Mouse (Mus musculus) T-helper 1 cell (primary cell): ENCODE data around the gene Slc48a1.

Source experiments
- in situ Hi-C: fragments of 300-600 bp; cut with MboI, MseI; formaldehyde crosslinking; loops from one replicate; pipeline ENCODE4 v1.15.1; 2025; ENCODE audit warnings: high pct_unique_total_duplicates

Gene Slc48a1

GRCm38 (mm10) chr15:97778311-97779098 is at the start of gene Slc48a1:
Gene Slc48a1, plus strand, starts transcription at chr15:97778520.
- in situ Hi-C loops, result no loop called here

- in situ Hi-C loops, result no loop called here
These were observed 49.5 kb upstream of the Slc48a1 start for GRCm38 (mm10) chr15:97728804-97729203.

GRCm38 (mm10) chr15:97730365-97730764 is 48.0 kb upstream of the Slc48a1 start:
- in situ Hi-C loops, result no loop called here

GRCm38 (mm10) chr15:97731111-97731510 is 47.2 kb upstream of the Slc48a1 start, which contains the start of gene Endou:
Gene Endou, minus strand, starts transcription at chr15:97731339.
- in situ Hi-C loops, result no loop called here

- in situ Hi-C loops, result no loop called here
These were observed 46.3 kb upstream of the Slc48a1 start for GRCm38 (mm10) chr15:97731988-97732387.

GRCm38 (mm10) chr15:97738923-97739322 is 39.4 kb upstream of the Slc48a1 start:
- in situ Hi-C loops, result no loop called here

- in situ Hi-C loops, result loop anchor here (5.0 kb wide), 1 partner anchor 117 kb away; no protein-coding TSS in a partner anchor
These were observed 38.0 kb upstream of the Slc48a1 start for GRCm38 (mm10) chr15:97740283-97740732.

GRCm38 (mm10) chr15:97741662-97742061 is 36.7 kb upstream of the Slc48a1 start:
- in situ Hi-C loops, result loop anchor here (5.0 kb wide), 1 partner anchor 116 kb away; no protein-coding TSS in a partner anchor

GRCm38 (mm10) chr15:97742074-97742473 is 36.2 kb upstream of the Slc48a1 start:
- in situ Hi-C loops, result loop anchor here (5.0 kb wide), 1 partner anchor 115 kb away; no protein-coding TSS in a partner anchor

GRCm38 (mm10) chr15:97742600-97742999 is 35.7 kb upstream of the Slc48a1 start:
- in situ Hi-C loops, result loop anchor here (5.0 kb wide), 1 partner anchor 115 kb away; no protein-coding TSS in a partner anchor

GRCm38 (mm10) chr15:97743210-97743609 is 35.1 kb upstream of the Slc48a1 start:
- in situ Hi-C loops, result loop anchor here (5.0 kb wide), 1 partner anchor 114 kb away; no protein-coding TSS in a partner anchor

- in situ Hi-C loops, result loop anchor here (5.0 kb wide), 1 partner anchor 113 kb away; no protein-coding TSS in a partner anchor
These were observed 34.3 kb upstream of the Slc48a1 start for GRCm38 (mm10) chr15:97743961-97744525.

GRCm38 (mm10) chr15:97744930-97745329 is 33.4 kb upstream of the Slc48a1 start:
- in situ Hi-C loops, result loop anchor here (5.0 kb wide), 1 partner anchor 112 kb away; no protein-coding TSS in a partner anchor

GRCm38 (mm10) chr15:97745331-97745730 is 33.0 kb upstream of the Slc48a1 start:
- in situ Hi-C loops, result no loop called here

- in situ Hi-C loops, result no loop called here
These were observed 32.0 kb upstream of the Slc48a1 start for GRCm38 (mm10) chr15:97746278-97746677.

- in situ Hi-C loops, result no loop called here
These were observed 31.6 kb upstream of the Slc48a1 start for GRCm38 (mm10) chr15:97746748-97747147.

GRCm38 (mm10) chr15:97747486-97747885 is 30.8 kb upstream of the Slc48a1 start:
- in situ Hi-C loops, result no loop called here

GRCm38 (mm10) chr15:97748309-97748708 is 30.0 kb upstream of the Slc48a1 start:
- in situ Hi-C loops, result no loop called here

- in situ Hi-C loops, result no loop called here
These were observed 29.4 kb upstream of the Slc48a1 start for GRCm38 (mm10) chr15:97748964-97749363.

- in situ Hi-C loops, result no loop called here
These were observed 28.9 kb upstream of the Slc48a1 start for GRCm38 (mm10) chr15:97749397-97749796.

GRCm38 (mm10) chr15:97749841-97750240 is 28.5 kb upstream of the Slc48a1 start:
- in situ Hi-C loops, result loop anchor here (10.0 kb wide), 1 partner anchor 415 kb away; no protein-coding TSS in a partner anchor

- in situ Hi-C loops, result loop anchor here (10.0 kb wide), 1 partner anchor 416 kb away; no protein-coding TSS in a partner anchor
These were observed 27.6 kb upstream of the Slc48a1 start for GRCm38 (mm10) chr15:97750697-97751096.
